Mouse (Mus musculus) limb, embryonic 10.5 days (tissue): Measurements from ENCODE around the gene Cdc42ep5. TPM values are rescaled to one million over a fixed set of nuclear protein-coding genes. Genes with fewer than 3 reads are reported as not detected.

Source experiments
- DNase-seq: peaks from one replicate; pipeline ENCODE4 v3.0.0-alpha.2; 2017; ENCODE audit warnings: low spot score
- H3K27ac ChIP-seq: fragments of 300-500 bp; sonication (generic); 2 replicates; pipeline ENCODE4 v1.5.1; 2016; ENCODE audit warnings: mild to moderate bottlenecking
- H3K27me3 ChIP-seq: fragments of 300-500 bp; sonication (generic); 2 replicates; pipeline ENCODE4 v1.6.1; 2016; ENCODE audit warnings: low read depth, mild to moderate bottlenecking; ENCODE audit not compliant: poor library complexity, severe bottlenecking
- H3K36me3 ChIP-seq: fragments of 300-500 bp; sonication (generic); 2 replicates; pipeline ENCODE4 v1.6.1; 2016; ENCODE audit warnings: mild to moderate bottlenecking, moderate library complexity
- H3K4me1 ChIP-seq: fragments of 300-500 bp; sonication (generic); 2 replicates; pipeline ENCODE4 v1.6.1; 2016
- H3K4me3 ChIP-seq: fragments of 300-500 bp; sonication (generic); 2 replicates; pipeline ENCODE4 v1.5.1; 2016; ENCODE audit warnings: mild to moderate bottlenecking, moderate library complexity
- H3K9me3 ChIP-seq: fragments of 300-500 bp; sonication (generic); replicated peaks from 2 replicates; pipeline ENCODE4 v1.6.1; 2016; ENCODE audit warnings: mild to moderate bottlenecking
- WGBS: fragments of 180-500 bp; shearing (Covaris S2); methylation state at CpG from one replicate; pipeline ENCODE4 v1.1.7; 2016; 5-methylcytosine and 5-hydroxymethylcytosine counted together
- polyA plus RNA-seq: library from polyadenylated mRNA; unstranded; fragments of >200 nt; fragmentation: Nextera tagmentation; extraction: Ambion mirVana; gene quantifications from 2 replicates; pipeline ENCODE4 v1.2.1, GENCODE M21; 2016

The Cdc42ep5 gene
- polyA plus RNA-seq, 1 experiment from 2014 or later, result 32.3 TPM

DNA sequence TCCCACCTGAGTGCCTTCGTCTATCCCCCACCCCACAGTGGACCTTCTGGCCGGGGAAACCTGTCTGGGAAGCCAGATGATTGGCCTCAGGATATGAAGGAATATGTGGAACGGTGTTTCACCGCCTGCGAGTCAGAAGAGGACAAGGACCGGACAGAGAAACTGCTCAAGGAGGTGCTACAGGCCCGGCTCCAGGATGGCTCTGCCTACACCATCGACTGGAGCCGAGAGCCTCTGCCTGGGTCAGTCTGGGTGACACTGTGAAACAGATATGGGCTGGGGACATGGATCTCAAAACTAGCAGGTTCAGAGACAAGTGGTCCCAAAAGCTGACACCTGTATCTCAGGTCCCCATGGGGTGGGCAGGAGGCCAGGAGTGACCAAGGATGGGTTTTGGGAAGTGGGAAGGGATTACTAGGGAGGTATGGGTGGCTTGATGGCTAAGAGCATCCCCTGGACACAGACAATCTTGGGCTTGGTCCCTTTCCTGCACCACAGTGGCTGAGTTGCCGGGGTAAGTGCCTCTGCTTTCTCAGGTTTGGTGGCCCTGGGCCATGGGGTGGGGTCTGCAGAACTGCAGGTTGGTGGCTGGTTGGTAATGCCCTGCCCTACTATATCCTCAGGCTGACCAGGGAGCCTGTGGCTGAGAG lies 21.7 kb downstream of the Cdc42ep5 start:
- Histone ChIP-seq H3K4me1 (peaks cover 6% of the 10 kb centered on the region), H3K36me3 (peaks cover 98% of the 10 kb centered on the region), H3K4me3 (no peak overlapping the region), H3K27ac (no peak overlapping the region), H3K9me3 (no peaks in the 10 kb centered on the region), H3K27me3 (no peaks in the 10 kb centered on the region)
- DNase-seq, result no peak
- 96% methylated on average over 10 of the region's 10 CpGs for WGBS

- Histone ChIP-seq H3K27ac (no peak overlapping the region), H3K36me3 (peaks cover 86% of the 10 kb centered on the region), H3K4me1 (peaks cover 8% of the 10 kb centered on the region), H3K4me3 (no peak overlapping the region), H3K9me3 (no peaks in the 10 kb centered on the region), H3K27me3 (no peaks in the 10 kb centered on the region)
- WGBS, result 94% methylated on average over 6 of the region's 6 CpGs
- no peak for DNase-seq
Observed at GRCm38 (mm10) chr7:4141648-4142325, 22.9 kb downstream of the Cdc42ep5 start.

DNA sequence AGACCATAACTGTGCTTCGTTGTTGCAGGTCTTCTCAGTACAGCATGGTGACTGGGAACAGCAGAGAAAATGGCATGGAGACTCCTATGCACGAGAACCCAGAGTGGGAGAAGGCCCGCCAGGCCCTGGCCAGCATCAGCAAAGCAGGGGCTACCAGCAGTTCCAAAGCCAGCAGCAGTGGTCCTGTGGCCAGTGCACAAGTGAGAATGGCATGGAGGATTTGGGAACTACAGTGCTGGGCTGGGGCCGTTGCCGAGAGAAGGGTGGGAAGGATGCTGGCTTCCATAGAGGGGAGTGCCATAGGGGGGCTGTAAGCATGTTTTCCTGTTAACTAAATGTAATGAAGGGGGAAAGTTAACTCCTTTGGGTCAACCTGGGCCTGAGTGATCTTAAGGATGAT lies 25.3 kb downstream of the Cdc42ep5 start:
- no peak overlapping the region for H3K27ac ChIP-seq
- H3K4me1 ChIP-seq, result peaks cover 8% of the 10 kb centered on the region
- no peaks in the 10 kb centered on the region for H3K27me3 ChIP-seq
- H3K9me3 ChIP-seq, result no peaks in the 10 kb centered on the region
- peak; percentile 24 for DNase-seq
- 92% methylated on average over 5 of the region's 5 CpGs for WGBS
- no peak overlapping the region for H3K4me3 ChIP-seq
- peaks cover 62% of the 10 kb centered on the region for H3K36me3 ChIP-seq

DNA sequence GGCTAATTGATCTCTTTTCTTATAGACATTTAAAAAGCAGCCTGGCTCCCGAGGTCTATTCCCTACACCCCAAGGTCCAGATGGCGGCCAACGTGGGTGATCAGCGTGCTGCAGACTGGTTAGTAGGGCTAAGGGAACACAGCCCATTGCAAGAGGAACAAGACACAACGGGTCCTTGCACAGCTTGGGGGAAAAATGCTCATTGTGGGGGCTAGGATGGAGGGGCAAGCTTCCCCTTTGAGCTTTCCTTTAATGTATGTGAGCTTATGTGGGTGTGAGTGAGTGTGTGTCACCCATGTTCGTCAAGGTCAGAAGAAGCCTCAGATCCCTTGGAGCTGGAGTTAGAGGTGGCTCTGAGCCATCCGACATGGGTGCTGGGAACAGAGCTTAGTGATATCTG lies 26.0 kb downstream of the Cdc42ep5 start:
- Histone ChIP-seq H3K9me3 (no peaks in the 10 kb centered on the region), H3K27ac (no peak overlapping the region), H3K4me3 (no peak overlapping the region), H3K27me3 (no peaks in the 10 kb centered on the region), H3K36me3 (peaks cover 55% of the 10 kb centered on the region), H3K4me1 (peaks cover 8% of the 10 kb centered on the region)
- no peak for DNase-seq
- 92% methylated on average over 7 of the region's 7 CpGs for WGBS

- H3K27me3 ChIP-seq, result no peaks in the 10 kb centered on the region
- H3K9me3 ChIP-seq, result no peaks in the 10 kb centered on the region
- peak overlapping the region; percentile 71 for H3K4me3 ChIP-seq
- 0 out of 2 replicates have a peak overlapping the region, but pooled peaks have one; percentile 94 for H3K27ac ChIP-seq
- DNase-seq, result no peak
- H3K4me1 ChIP-seq, result peaks cover 8% of the 10 kb centered on the region
- peaks cover 50% of the 10 kb centered on the region for H3K36me3 ChIP-seq
- WGBS, result 97% methylated on average over 2 of the region's 2 CpGs
Observed at GRCm38 (mm10) chr7:4138181-4138580, 26.5 kb downstream of the Cdc42ep5 start.

DNA sequence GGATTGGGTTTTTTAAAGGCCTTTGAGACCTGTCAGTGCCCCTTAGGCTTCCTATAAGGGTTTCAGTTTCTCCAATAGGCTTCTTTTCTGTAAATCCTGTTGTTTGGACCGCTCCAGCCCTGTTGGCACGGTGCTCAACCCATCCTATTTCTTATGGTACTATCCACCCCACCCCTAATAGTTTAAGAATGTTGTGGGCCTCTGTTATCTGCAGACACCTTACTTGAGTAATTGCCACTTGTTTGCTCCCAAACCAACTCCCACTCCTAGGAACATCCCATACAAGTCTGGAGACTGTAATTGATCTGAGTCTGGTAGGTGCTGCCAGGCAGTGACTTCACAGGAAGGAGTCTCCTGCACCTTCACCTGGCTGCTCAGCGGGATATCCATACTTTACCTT lies 26.9 kb downstream of the Cdc42ep5 start:
- no peak for DNase-seq
- H3K4me3 ChIP-seq, result peak overlapping the region; percentile 71
- no peaks in the 10 kb centered on the region for H3K9me3 ChIP-seq
- H3K27ac ChIP-seq, result peak overlapping the region; percentile 94; the same call in 1 of the 2 replicates
- WGBS, result 61% methylated on average over 3 of the region's 3 CpGs
- H3K36me3 ChIP-seq, result peaks cover 46% of the 10 kb centered on the region
- peaks cover 8% of the 10 kb centered on the region for H3K4me1 ChIP-seq
- H3K27me3 ChIP-seq, result no peaks in the 10 kb centered on the region

GRCm38 (mm10) chr7:4136771-4137531 lies 27.7 kb downstream of the Cdc42ep5 start, which contains the start of gene Leng8:
Gene Leng8, plus strand, starts transcription at chr7:4137039.
- Histone ChIP-seq H3K4me3 (peak within 1 kb of the TSS; percentile 71), H3K36me3 (peaks cover 40% of the 10 kb centered on the region), H3K27ac (peak within 1 kb of the TSS; percentile 94), H3K4me1 (peaks cover 8% of the 10 kb centered on the region), H3K27me3 (no peaks in the 10 kb centered on the region), H3K9me3 (no peaks in the 10 kb centered on the region)
- peak; percentile 99 for DNase-seq
- WGBS, result under 1% methylated on average over 67 of the region's 78 CpGs

- no peak for DNase-seq
- H3K27ac ChIP-seq, result peak overlapping the region; percentile 94
- no peaks in the 10 kb centered on the region for H3K27me3 ChIP-seq
- no peaks in the 10 kb centered on the region for H3K9me3 ChIP-seq
- H3K4me1 ChIP-seq, result peaks cover 8% of the 10 kb centered on the region
- H3K4me3 ChIP-seq, result peak overlapping the region; percentile 71
- under 1% methylated on average over 16 of the region's 16 CpGs for WGBS
- H3K36me3 ChIP-seq, result peaks cover 35% of the 10 kb centered on the region
Observed at GRCm38 (mm10) chr7:4136404-4136770, 28.3 kb downstream of the Cdc42ep5 start.

DNA sequence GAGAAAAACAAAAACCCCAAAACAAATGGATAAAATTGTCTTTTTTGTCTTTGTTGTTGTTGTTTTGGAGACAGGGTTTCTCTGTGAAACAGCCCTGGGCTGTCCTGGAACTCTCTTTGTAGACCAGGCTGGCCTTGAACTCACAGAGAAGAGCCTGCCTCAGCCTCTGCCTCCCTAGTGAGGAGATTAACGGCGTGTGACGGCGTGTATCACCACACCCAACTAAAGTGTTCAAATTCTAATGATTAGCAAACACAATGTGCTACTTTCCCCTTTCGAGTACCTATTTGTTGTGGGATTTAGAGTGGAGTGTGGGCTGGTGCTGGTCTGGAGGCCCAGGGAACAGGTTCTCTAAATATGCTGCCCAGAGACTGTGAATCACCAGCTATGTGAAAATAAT lies 29.7 kb downstream of the Cdc42ep5 start:
- DNase-seq, result no peak
- 94% methylated on average over 5 of the region's 5 CpGs for WGBS
- Histone ChIP-seq H3K27me3 (no peaks in the 10 kb centered on the region), H3K27ac (no peak overlapping the region), H3K4me3 (no peak overlapping the region), H3K9me3 (no peaks in the 10 kb centered on the region), H3K4me1 (peaks cover 8% of the 10 kb centered on the region), H3K36me3 (peaks cover 20% of the 10 kb centered on the region)

GRCm38 (mm10) chr7:4132998-4133397 lies 31.7 kb downstream of the Cdc42ep5 start:
- H3K4me1 ChIP-seq, result peaks cover 4% of the 10 kb centered on the region
- no peaks in the 10 kb centered on the region for H3K9me3 ChIP-seq
- 77% methylated on average over 7 of the region's 7 CpGs for WGBS
- no peak overlapping the region for H3K4me3 ChIP-seq
- 0 out of 2 replicates have a peak, but pooled peaks cover 2% of the 10 kb centered on the region for H3K36me3 ChIP-seq
- no peak overlapping the region for H3K27ac ChIP-seq
- no peak for DNase-seq
- no peaks in the 10 kb centered on the region for H3K27me3 ChIP-seq

- WGBS, result 94% methylated on average over 3 of the region's 3 CpGs
- Histone ChIP-seq H3K9me3 (no peaks in the 10 kb centered on the region), H3K27me3 (no peaks in the 10 kb centered on the region), H3K36me3 (0 out of 2 replicates have a peak, but pooled peaks cover 2% of the 10 kb centered on the region), H3K4me1 (peaks cover under 1% of the 10 kb centered on the region; the same call in 1 of the 2 replicates), H3K27ac (no peak overlapping the region), H3K4me3 (no peak overlapping the region)
- DNase-seq, result no peak
Observed at GRCm38 (mm10) chr7:4132581-4132980, 32.1 kb downstream of the Cdc42ep5 start.

DNA sequence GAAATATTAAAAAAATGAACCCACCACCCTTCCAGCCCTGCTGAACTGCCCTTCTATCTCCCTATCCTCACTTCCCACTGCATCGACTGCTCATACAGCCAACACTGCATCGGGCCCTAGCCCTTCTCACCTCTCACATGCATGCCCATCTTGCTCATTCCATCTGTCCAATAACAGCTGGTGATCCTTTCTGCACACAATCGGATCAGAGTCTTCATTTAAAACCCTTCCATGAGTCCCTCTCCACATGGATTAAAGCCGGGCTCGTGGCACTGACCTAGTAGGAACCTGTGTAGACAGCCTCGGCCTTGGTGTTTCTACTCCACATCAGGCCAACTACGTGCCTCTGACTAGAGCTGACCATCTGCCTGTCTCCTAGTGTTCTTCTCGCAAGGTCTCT lies 32.7 kb downstream of the Cdc42ep5 start:
- DNase-seq, result no peak
- Histone ChIP-seq H3K4me1 (no peaks in the 10 kb centered on the region), H3K27ac (no peak overlapping the region), H3K9me3 (no peaks in the 10 kb centered on the region), H3K4me3 (no peak overlapping the region), H3K27me3 (no peaks in the 10 kb centered on the region), H3K36me3 (0 out of 2 replicates have a peak, but pooled peaks cover 2% of the 10 kb centered on the region)
- WGBS, result 95% methylated on average over 8 of the region's 8 CpGs
